Mouse (Mus musculus) mouse embryonic stem cell (cell line): ENCODE results near the gene Mroh7.

Experiments
- in situ Hi-C, 2 experiments: fragments of 300-500 bp; cut with MboI; formaldehyde crosslinking; loops; 1 replicate in 1 of 2; 3 replicates in 1 of 2; pipeline ENCODE4 v1.14.3; 2019 to 2020; ENCODE audit warnings: low sequenced_read_pairs in 2 of 2, low pct_unique_long_range_greater_than_20kb in 1 of 2, mixed read lengths in 1 of 2; ENCODE audit not compliant: unreplicated experiment in 1 of 2

Mroh7 gene

GRCm38 (mm10) chr4:106705096-106705665 is 25.5 kb downstream of the Mroh7 start:
- in situ Hi-C loops: loop anchor here in 1 of 2 experiments (5.0 kb wide), 1 partner anchor 73 kb away; no protein-coding TSS in a partner anchor

DNA sequence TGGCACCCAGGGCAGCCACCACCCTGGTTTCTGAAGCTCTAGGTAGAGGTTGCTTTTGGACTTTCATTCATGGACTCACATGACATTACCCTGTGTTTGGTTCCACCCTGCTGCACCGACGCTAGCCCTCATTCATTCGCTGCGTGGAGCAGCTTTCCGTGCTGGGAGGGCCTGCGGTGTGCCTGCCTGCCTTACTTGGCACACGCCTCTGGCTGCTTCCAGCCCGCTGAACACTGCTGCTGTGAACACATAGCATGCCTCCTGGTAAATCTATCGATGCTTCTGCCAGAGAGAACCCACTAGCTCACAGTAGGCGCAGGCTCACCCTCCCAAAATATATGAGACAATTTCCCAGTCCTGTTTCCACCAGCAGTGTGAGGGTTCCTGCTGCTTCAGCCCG is 26.3 kb downstream of the Mroh7 start:
- in situ Hi-C loops: no loop called here

- in situ Hi-C loops: no loop called here
Measured at GRCm38 (mm10) chr4:106703956-106704355, 26.8 kb downstream of the Mroh7 start.

DNA sequence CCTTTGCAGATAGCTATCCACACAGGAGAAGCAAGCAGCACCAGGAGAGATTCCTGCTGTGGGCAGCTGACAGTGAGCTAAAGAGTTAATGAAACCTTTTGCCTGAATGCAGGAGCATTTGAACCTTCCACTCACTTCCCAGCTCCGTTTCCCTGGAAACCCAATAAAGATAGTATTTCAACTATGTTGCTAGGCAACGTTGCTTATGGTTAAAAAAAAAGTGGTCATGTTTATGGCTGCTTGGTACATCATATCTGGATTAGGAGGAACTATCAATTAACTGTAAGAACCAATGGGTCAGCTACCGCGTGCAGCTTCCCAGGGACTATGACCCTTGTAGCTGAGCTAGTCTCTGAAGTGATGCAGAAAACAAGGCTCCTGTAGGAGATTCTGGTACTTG is 29.9 kb downstream of the Mroh7 start:
- in situ Hi-C loops: no loop called here

- in situ Hi-C loops: no loop called here
Measured at GRCm38 (mm10) chr4:106699989-106700388, 30.7 kb downstream of the Mroh7 start.

DNA sequence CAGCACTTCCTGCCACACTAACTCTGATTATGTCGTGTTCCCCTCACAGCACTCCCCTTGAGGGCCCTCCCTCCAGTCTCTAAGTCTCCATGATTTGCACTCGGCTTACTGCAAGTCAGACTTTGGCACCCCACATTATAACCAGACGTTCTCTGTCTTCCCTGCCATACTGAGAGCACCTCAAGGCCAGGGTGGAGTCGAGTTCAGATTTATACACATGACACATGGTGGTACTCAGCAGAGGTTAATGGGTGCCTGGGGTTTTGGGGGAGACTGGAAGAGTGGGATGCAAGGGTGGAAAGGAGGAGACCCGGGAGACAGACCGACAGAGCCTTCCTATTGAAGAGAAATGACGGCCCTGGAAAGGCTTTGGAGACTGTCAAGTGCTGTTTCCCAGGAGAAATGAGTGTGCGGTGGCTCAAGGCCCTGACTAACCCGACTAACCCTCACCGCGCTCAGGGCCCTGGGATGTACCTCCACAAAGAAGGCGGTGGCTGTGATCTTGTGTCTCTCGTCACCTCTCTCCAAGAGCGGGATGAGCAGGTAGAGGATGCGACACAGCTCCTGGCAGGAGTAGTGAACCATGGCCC is 36.8 kb downstream of the Mroh7 start:
- in situ Hi-C loops: no loop called here

DNA sequence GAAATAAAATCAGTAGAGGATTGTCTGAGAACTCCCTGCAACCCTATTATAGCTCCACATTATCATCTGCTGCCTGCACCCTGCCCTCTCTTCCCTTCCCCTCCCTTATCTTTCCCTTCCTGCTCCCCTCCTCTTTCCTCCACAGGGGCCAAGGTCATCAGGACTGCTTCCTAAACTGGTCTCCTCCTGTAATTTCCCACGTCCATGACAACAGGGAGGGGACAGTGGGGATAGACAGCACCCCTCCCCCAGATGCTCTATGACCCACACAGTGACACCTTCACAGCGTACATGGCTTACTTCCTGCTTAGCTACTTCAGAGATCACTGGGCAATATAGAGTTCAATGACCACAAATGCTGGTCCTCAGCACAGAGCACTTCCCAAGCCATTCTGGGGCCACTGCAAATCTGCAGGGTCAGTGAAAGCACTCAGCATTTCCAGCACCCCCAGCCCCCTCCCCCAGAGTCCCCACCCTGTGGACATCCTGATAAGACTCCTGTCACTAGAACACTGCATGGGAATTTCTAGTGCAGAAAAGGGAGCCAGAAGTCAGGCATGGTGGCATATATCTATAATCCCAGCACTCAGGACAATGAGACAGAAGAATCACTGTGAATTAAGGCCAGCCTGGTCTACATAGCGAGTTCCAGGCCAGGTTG is 42.0 kb downstream of the Mroh7 start:
- in situ Hi-C loops: no loop called here

- in situ Hi-C loops: no loop called here
Measured at GRCm38 (mm10) chr4:106680955-106681354, 49.8 kb downstream of the Mroh7 start.

- in situ Hi-C loops: no loop called here
Measured at GRCm38 (mm10) chr4:106679152-106679551, 51.6 kb downstream of the Mroh7 start.

- in situ Hi-C loops: no loop called here
Measured at GRCm38 (mm10) chr4:106678442-106679118, 52.1 kb downstream of the Mroh7 start, which contains the start of gene Ttc4. Gene Ttc4 (minus strand): TSS chr4:106678944.

DNA sequence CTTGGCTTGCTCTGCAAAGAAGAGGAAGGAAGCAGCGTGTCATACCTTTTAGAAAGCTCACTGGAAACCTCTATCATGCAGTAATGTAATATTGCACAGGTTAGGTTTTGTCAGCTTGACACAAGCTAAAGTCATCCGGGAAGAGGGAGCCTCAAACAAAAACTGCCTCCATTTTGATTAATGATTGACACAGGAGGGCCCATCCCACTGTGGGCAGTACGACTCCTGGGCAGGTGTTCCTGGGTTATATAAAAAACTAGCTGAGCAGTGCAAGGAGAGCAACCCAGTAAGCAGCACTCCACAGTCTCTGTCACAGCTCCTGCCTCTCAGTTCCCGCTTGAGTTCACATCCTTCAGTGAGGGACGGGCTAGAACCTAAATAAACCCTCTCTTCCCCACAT is 54.0 kb downstream of the Mroh7 start:
- in situ Hi-C loops: no loop called here

GRCm38 (mm10) chr4:106666546-106666945 is 64.2 kb downstream of the Mroh7 start:
- in situ Hi-C loops: no loop called here

- in situ Hi-C loops: no loop called here
Measured at GRCm38 (mm10) chr4:106665673-106666072, 65.1 kb downstream of the Mroh7 start.

DNA sequence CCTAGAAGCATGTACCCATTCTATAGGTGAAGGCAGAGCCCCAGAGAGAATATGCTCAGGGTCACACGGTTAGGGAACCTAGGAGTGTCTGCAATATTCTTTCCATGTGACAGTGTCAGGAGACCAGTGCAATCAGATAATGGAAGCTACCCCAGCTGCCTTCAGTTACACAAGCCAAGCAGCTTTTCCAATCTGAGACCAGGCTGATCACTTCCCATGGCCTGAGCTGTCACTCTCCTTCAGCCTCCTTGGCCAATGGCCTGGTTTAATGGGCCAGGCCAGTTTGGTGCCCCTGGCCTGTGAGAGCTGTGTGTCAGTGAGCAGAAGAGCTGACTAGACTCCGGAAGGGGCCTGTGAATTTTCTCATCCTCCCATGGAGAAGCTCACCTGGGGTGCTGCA is 65.5 kb downstream of the Mroh7 start:
- in situ Hi-C loops: no loop called here

GRCm38 (mm10) chr4:106664697-106665096 is 66.0 kb downstream of the Mroh7 start:
- in situ Hi-C loops: no loop called here

- in situ Hi-C loops: no loop called here
Measured at GRCm38 (mm10) chr4:106663956-106664470, 66.7 kb downstream of the Mroh7 start.

- in situ Hi-C loops: no loop called here
Measured at GRCm38 (mm10) chr4:106655681-106656080, 75.0 kb downstream of the Mroh7 start.

DNA sequence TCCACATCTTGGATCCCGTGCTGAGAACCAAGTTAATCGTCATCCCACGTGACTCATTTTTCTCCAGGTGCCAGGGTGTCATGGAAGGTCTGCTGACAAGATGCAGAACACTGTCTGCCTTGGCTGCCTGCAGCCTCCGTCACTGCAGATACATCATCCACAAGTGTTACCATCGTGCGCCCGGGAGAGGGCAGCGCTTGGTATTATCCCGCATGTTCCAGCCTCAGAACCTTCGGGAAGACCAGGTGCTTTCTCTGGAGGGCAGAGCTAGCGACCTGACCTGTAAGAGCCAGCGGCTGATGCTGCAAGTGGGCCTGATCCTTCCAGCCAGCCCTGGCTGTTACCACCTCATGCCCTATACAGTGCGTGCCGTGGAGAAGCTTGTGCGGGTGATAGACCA is 77.7 kb downstream of the Mroh7 start:
- in situ Hi-C loops: no loop called here

DNA sequence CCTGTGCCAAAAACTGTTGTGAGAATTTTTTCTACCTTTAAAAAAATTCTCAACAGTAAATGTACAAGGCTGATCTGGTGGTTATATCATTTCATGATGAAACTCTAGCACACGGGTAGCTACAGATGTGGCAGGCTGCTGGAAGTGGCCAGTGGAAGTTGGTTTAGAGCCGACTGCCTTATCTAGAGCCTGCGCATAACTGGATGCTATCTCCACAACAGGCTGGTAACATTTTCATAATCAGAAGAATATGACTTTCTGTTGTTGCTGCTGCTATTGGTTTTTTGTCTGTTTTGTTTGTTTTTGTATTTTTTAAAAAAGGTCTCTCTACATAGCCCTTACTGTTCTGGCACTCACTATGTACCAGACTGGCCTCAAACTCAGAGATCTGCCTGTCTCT is 78.2 kb downstream of the Mroh7 start:
- in situ Hi-C loops: no loop called here
